Mouse (Mus musculus) MEL-GATA-1-ER (cell line): ENCODE data around the gene Olfr222.
A peak's percentile ranks its signal among the peaks of the same experiment; 100 is the strongest.

Source experiments
- DNase-seq: peaks from one replicate; pipeline ENCODE4 v3.0.0-alpha.2; 2012; ENCODE audit warnings: low read depth; ENCODE audit errors: extremely low read depth

Olfr222 gene

DNA sequence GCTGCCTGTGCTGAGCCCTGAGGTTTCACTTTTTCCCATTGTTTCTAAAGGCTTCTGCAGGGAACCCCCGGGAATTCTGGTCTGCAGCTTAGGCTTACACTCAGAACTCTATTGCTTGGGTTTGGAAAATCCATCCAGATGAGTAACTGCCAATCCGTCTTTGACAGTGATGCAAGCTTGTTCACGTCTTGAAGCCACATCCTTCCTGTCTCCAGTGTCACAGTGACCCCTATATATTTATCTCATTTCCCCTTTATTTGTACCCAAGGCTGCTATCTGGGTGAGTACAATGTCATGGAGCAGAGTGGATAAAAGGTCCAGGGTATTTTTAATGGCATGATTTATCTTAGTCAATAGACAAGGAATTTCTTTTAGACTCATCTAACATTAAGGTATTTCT, 34.7 kb downstream of the Olfr222 start, which contains the start of gene Nlrp3:
Gene Nlrp3 (plus strand): TSS at position 245 of the 400 bp plus-strand sequence.
- peak; percentile 11 for DNase-seq

DNA sequence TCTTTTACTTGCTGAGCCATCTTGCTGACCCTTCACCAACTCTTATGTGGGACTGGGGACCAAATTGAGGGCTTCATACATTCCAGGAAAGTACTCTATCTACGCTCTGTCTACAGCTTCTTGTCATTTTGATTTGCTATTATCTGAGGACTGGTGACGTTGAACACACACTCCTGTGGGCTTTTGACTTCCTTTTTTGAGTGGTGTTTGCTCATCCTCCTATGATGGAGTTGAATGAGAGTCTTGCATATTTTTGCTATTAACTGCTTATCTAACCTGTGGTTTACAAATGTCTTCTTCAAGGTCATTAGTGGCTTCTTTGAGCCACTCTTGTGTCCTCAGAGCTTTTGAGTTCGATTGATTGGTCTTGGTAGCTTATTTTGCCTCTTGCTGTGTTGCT, 35.9 kb downstream of the Olfr222 start:
- peak; percentile 24 for DNase-seq

DNA sequence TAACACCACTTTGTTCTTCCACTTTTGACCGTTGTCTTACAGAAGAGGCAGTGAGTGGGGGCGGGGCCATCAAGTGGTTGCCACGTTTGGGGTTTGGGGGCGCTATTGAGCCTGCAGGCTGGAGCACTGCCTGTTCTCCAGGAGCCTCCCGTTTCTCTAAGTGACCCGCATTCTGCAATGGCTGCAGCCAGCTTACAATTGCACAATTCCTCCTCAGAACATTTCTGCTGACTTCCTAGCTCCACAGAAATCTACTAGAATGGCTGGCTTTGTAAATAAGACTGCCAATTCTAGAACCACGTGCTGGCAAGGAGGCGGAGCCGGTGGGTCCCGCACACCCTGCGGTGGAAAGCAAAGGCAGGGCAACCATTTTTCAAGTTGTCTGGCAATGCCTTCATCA, 37.6 kb downstream of the Olfr222 start:
- peak; percentile 43 for DNase-seq

DNA sequence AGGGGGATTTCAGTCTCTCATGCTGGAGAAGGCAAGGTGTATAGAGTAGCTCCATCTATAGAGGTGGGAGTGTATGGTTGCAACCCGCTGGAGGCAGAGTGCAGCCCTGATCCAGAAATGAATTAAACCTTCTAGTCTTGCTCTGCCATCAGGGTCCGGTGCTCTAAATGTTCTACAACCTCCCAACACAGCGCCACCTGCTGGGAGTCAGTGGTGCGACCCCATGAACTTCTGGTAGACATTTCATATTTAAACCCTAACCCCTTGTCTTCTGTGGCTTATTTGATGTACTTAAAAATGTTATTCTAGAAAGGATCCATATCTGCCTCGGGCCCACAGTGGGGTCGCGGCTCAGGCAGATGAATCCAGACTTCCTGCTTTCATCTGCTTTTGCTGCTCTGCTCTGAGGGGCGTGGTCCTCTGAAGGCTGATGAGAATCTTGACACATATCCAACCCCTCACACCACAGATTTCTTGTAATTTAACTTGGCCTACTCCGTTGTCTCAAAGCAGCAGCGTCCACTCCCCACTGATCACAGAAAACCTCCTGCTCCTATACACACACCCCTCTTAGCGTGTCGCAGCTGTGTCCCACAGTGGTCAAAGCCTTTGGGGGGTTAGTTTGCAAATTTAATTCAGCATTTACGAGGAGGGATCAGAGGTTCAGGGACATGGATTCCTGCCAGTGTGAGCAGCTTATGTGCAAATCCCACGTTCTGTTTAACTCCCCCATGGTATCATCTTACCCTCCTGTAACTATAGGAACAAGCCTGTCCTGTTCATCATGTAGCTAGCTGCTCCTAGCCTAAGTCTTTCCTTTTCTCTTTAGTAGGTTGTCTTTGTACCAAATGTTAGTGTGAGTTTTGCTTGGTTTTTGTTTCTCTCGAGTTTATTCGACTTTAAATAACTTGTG, 38.6 kb downstream of the Olfr222 start:
- peak; percentile 25 for DNase-seq

DNA sequence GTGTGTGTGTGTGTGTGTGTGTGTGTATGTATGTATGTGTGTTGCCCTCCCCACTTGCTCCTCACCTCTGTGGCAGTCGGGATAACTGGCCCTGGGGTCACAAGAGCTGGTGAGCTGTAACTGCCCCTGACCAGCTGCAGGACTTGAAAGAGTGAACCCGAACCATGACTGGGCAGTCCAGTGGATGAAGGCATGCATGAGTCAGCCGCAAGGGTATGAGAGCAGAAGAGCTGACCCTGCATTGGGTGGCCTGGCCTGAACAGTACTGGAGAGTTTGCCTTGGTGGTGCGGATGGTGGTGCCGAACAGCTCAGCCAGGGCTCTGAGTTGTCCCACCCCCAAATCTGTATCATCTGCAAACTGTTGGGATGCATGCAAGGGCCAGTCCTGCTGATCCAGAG, 44.5 kb downstream of the Olfr222 start:
- no peak for DNase-seq

DNA sequence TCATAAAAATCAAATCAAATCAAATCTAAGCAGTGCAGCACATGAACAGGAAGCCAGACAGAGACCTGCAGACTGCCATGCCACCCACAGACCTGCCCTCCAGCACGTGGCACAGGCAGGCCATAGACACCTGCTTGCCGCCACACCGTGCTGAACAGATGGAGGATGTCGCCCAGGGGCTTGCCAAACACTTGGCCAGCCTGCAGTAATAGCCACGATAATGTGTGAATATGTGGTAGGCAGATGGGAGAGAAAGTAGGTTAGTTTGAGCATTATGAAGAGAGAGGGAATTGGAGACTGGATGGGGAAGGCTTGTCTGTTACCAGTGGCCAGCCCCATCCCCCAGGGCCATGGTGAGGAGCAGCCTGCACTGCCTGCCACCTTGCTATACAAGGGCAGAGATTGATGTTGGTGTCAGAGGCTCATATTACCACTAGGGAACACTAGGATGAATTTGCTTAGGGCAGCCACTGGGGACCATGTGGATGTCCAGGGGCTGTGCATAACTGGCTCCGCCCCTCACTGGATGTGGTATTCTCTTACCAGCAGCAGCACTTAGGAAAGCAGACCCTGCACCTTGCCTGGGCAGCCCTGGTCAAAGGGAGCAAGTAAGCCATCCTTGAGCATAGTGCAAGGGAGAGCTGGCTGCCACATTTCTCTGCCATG, 45.0 kb downstream of the Olfr222 start:
- DNase-seq: no peak

DNA sequence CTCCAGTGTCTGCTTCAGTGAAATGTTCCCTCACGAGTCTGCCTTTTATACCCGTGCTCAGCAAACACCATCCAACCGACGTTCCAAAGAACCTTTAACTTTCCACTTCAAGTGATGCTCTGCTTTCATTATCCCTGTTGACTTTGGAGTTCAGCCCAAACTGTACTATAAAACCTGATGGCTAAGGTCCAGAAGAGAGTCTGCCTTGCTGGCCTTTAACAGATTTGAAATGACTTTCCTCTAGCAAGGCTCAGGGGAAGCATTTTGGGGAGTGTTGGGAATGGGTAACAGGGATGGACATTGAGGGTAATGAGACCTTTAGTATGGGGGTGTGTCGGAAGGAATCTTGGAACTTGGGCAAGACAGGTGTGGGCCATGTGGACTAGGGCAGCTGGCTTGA, 45.8 kb downstream of the Olfr222 start:
- DNase-seq: no peak

DNA sequence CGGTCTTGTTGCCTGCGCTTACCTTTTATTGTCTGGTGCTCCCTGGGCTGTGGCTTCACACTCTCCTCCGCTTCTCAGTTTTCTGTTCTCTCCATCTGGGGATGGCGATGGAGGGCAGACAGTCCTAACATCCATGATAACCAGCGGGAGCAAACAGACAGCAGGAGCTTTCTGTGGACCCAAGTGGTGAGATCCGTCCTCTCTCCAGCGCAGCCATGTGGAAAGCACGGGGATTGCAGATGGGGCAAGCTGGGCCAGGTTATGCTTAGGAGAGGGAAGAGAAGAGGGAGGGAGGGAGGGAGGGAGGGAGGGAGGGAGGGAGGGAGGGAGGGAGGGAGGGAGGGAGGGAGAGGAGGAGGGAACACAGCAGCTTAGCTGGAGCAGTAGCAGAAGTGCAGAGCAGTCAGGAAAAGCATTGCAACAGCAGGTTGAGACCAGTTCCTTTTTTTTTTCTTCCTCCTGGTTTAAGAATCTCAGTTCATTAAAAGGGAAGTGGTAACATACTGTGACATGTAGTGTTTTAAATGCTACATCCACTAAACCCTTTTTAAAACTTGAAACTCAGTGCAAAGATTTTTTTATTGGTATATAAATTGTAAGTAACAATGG, 49.5 kb downstream of the Olfr222 start, which contains the start of gene Zkscan17:
Gene Zkscan17 (minus strand): TSS at position 280 of the 609 bp plus-strand sequence.
- DNase-seq: peak; percentile 43

DNA sequence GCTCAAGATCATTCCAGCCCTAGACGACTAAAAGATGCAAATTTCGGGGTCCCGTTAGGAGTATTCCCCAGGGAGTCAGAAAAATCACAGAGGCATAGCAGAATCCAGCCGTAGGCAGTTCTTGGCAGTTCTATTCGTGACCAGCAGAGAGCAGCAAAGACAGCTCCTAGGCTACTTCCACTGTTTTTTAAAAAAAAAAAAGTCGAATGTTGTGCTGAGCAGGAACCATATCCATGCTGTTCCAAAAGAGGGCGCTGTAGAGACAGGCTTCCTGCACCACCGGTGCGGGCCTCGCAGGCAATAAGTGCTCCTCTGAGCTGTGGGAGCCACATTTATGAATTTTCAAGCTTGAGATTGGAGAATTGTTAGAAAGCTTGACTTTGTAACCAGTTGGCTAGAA, 50.8 kb downstream of the Olfr222 start:
- peak; percentile 68 for DNase-seq

DNA sequence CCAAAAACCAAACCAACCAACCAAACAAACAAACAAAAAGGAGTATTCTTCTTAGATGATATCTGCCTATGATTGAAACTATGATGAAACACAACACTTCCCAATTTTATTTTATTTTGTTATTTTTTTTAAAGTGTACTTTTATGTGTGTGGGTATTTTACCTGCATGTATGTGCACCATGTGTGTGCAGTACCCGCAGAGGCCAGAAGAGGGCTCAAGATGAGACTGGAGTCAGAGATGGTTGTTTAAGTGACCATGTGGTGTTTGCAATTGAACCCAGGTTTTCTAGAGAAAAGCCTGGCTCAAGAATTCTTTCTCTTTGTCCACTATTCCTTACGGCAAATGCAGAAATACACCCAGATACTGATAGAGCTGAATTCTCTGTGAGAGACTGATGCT, 51.9 kb downstream of the Olfr222 start:
- no peak for DNase-seq
